Mouse (Mus musculus) neural tube, embryonic 15.5 days (tissue): ENCODE data around the gene Gid4. TPM values are rescaled to one million over a fixed set of nuclear protein-coding genes. Genes with fewer than 3 reads are reported as not detected.

Experiments used
- ATAC-seq: fragments of 200-750 bp; cut with Nextera tagmentation; 2 replicates; pipeline ENCODE4 v1.8.0; 2017; ENCODE audit warnings: mild to moderate bottlenecking, moderate TSS enrichment, moderate library complexity; ENCODE audit not compliant: low FRiP score
- H3K27ac ChIP-seq: fragments of 300-500 bp; sonication (generic); replicated peaks from 2 replicates; pipeline ENCODE4 v1.5.1; 2015; ENCODE audit warnings: mild to moderate bottlenecking, inconsistent platforms
- H3K27me3 ChIP-seq: fragments of 300-500 bp; sonication (generic); replicated peaks from 2 replicates; pipeline ENCODE4 v1.6.1; 2015; ENCODE audit warnings: inconsistent platforms
- H3K36me3 ChIP-seq: fragments of 300-500 bp; sonication (generic); 2 replicates; pipeline ENCODE4 v1.6.1; 2015; ENCODE audit warnings: inconsistent platforms
- H3K4me1 ChIP-seq: fragments of 300-500 bp; sonication (generic); 2 replicates; pipeline ENCODE4 v1.6.1; 2015; ENCODE audit warnings: inconsistent platforms
- H3K4me2 ChIP-seq: fragments of 300-500 bp; sonication (generic); 2 replicates; pipeline ENCODE4 v1.6.1; 2015; ENCODE audit warnings: inconsistent platforms, mild to moderate bottlenecking, moderate library complexity
- H3K4me3 ChIP-seq: fragments of 300-500 bp; sonication (generic); replicated peaks from 2 replicates; pipeline ENCODE4 v1.5.1; 2015; ENCODE audit warnings: mild to moderate bottlenecking, inconsistent platforms
- H3K9ac ChIP-seq: fragments of 300-500 bp; sonication (generic); replicated peaks from 2 replicates; pipeline ENCODE4 v1.6.1; 2015; ENCODE audit warnings: mild to moderate bottlenecking, inconsistent platforms
- H3K9me3 ChIP-seq: fragments of 300-500 bp; sonication (generic); replicated peaks from 2 replicates; pipeline ENCODE4 v1.6.1; 2016; ENCODE audit warnings: inconsistent platforms
- WGBS: fragments of 180-500 bp; shearing (Covaris S2); methylation state at CpG from one replicate; pipeline ENCODE4 v1.1.7; 2015; ENCODE audit warnings: mixed read lengths; 5-methylcytosine and 5-hydroxymethylcytosine counted together
- polyA plus RNA-seq: library from polyadenylated mRNA; unstranded; fragments of >200 nt; fragmentation: Nextera tagmentation; extraction: Ambion mirVana; gene quantifications from 2 replicates; pipeline ENCODE4 v1.2.1, GENCODE M21; 2015

The Gid4 gene
- polyA plus RNA-seq, 1 experiment from 2014 or later: 22.5 TPM

DNA sequence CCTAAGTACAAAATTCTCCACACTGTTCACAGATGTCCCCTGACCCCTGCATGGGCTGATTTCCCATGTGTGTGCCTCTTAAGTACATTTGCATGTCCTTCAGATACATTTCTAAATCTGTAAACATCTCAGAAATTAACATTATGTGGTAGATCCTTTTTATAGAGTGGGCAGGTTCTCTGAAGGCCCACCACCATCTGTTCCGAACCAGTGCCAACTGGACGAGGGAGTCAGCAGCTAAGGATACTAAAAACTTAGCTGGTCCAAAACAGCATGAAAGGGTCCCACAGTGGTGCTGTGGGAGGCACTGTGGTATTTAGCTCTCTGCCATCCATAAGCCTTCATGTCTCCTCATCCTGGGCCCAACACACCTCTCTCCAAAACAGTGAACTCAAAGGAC lies 19.8 kb upstream of the Gid4 start:
- Histone ChIP-seq H3K4me1 (no peaks in the 10 kb centered on the region), H3K4me2 (no peak overlapping the region), H3K9ac (no peak overlapping the region), H3K9me3 (no peaks in the 10 kb centered on the region), H3K27ac (no peak overlapping the region), H3K36me3 (peaks cover 22% of the 10 kb centered on the region), H3K4me3 (no peak overlapping the region), H3K27me3 (no peaks in the 10 kb centered on the region)
- WGBS: 90% methylated on average over 2 of the region's 2 CpGs
- no peak for ATAC-seq

DNA sequence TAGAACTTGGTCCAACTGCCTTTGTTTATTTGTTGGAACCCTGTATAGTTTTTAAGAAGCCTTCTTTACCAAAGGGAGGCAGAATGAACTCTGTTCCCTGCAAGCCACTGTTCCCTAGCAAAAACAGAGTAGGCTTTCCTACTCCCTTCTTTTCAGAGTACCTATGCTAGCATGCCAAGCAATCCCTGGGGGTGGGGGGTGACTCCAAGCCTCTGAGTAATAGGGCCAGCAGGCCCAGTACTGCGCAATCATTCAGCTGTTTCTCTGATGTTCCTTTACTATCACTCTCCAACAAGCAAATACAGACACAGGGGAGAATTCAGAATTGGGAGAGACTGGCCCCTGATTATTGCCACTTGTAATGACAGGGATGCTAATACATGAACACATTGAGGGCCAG lies 10.3 kb upstream of the Gid4 start:
- Histone ChIP-seq H3K27me3 (no peaks in the 10 kb centered on the region), H3K9me3 (no peaks in the 10 kb centered on the region), H3K9ac (no peak overlapping the region), H3K27ac (no peak overlapping the region), H3K4me1 (no peaks in the 10 kb centered on the region), H3K36me3 (peaks cover 64% of the 10 kb centered on the region), H3K4me2 (no peak overlapping the region), H3K4me3 (no peak overlapping the region)
- 100% methylated on average over 1 of the region's 1 CpGs for WGBS
- ATAC-seq: no peak

DNA sequence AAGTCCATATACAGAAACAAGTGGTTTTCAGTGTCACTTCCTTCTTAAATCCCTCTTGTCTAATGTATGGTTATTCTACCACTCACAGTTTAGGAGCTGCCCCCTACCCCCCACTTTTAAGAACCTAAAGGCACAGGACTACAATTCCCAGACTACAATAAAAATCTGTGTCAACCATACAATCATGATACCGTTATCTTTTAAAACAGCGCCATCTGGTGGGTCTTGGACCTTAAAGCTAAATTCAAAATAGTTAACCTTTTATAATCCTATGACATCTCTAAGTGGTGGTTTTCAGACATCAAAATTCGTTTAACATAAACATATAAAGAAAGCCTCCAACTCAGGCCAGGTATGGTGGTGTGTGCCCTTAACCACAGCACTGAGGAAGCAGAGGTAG lies 4.8 kb upstream of the Gid4 start:
- peaks cover 18% of the 10 kb centered on the region for H3K36me3 ChIP-seq
- 8% methylated on average over 3 of the region's 3 CpGs for WGBS
- H3K9me3 ChIP-seq: no peaks in the 10 kb centered on the region
- no peak for ATAC-seq
- no peak overlapping the region for H3K4me2 ChIP-seq
- H3K4me3 ChIP-seq: no peak overlapping the region
- H3K27me3 ChIP-seq: no peaks in the 10 kb centered on the region
- no peak overlapping the region for H3K27ac ChIP-seq
- H3K4me1 ChIP-seq: peaks cover 27% of the 10 kb centered on the region
- H3K9ac ChIP-seq: no peak overlapping the region

DNA sequence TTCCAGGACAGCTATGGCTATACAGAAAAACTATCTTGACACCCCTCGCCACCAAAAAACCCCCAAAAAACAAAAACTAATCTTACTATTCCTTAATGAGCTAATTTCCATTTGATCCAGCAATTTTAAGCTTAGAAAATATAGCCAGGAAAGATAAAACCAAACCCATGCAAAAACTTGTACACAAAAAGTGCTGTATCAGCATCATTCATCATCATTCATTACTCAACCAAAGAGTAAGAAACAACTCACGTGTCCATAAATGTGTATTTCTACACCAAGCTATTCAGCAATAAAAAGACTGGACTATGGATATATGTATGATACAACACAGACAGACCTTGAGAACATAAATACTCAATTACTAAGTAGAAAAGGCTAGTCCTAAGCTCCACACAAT lies 4.0 kb upstream of the Gid4 start:
- no peak overlapping the region for H3K9ac ChIP-seq
- WGBS: 86% methylated on average over 2 of the region's 2 CpGs
- no peaks in the 10 kb centered on the region for H3K9me3 ChIP-seq
- no peak overlapping the region for H3K27ac ChIP-seq
- H3K27me3 ChIP-seq: no peaks in the 10 kb centered on the region
- peaks cover 10% of the 10 kb centered on the region for H3K36me3 ChIP-seq
- H3K4me2 ChIP-seq: no peak overlapping the region
- no peak overlapping the region for H3K4me3 ChIP-seq
- H3K4me1 ChIP-seq: peaks cover 27% of the 10 kb centered on the region
- ATAC-seq: no peak

DNA sequence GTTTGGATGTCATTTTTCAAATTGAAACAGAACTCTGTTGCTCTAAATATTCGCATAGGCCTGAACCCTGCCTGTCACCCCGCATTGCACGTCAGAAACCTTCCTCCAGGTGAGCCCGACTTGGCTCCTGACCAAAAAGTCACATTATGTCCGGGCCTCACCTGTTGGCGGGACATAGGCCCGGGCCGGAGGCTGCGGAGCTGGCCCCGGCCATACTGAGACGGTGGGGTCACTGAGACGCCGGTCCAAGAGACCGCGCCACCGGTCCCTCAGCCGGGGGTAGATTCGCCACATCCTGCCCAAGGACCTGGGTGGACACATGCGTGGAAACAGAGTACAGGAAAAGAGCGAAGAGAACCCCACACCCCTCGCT lies 369 bp upstream of the Gid4 start:
- under 1% methylated on average over 21 of the region's 21 CpGs for WGBS
- ATAC-seq: peak; percentile 61; the same call in 1 of the 2 replicates

DNA sequence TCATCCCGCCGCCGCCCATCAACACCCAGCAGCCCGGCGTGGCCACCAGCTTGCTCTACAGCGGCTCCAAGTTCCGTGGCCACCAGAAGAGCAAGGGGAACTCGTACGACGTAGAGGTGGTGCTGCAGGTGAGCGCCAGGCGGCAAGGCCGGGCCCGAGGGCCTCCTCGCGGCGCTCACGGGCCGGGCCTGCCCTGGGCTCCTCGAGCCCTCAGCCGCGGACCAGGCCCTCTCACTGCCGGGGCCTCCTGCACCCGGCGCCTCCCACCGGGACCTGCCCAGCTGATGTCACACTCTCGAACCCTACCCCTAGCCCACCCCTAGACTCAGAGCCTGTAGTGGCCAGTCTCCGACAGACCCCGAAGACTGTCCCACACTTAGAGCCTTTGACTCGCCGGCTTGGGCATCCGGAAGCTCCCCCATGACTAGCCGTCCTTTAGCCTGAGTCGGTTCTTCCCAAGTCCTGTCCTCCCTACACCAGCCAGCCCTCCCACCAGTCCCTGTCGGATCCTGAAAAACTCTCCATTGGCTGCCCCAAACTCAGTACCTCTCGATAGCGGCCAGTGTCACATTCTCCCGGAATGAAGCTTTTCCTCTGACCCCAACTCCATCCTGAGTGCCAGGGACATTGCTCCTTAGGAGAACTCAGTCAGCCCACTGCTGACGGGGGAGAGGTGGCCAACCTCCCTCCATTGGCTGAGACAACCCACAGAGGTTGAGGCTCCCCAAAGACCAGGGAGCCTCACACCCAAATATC lies 950 bp downstream of the Gid4 start, which contains the start of gene Atpaf2:
Gene Atpaf2 (minus strand): TSS at position 741 of the 756 bp plus-strand sequence.
- Histone ChIP-seq H3K9ac (peak within 1 kb of the TSS; percentile 79), H3K36me3 (no peaks in the 10 kb centered on the region), H3K4me1 (peaks cover 43% of the 10 kb centered on the region), H3K4me2 (peak within 1 kb of the TSS; percentile 83), H3K27ac (peak within 1 kb of the TSS; percentile 84), H3K9me3 (no peaks in the 10 kb centered on the region), H3K4me3 (peak within 1 kb of the TSS; percentile 72), H3K27me3 (no peaks in the 10 kb centered on the region)
- 0% methylated on average over 36 of the region's 39 CpGs for WGBS
- ATAC-seq: peak; percentile 54; the same call in 1 of the 2 replicates

More for the DNA sequence above, 369 bp upstream of the Gid4 start:
- H3K4me1 ChIP-seq: peaks cover 44% of the 10 kb centered on the region
- peak overlapping the region; percentile 77 for H3K27ac ChIP-seq
- H3K4me3 ChIP-seq: peak overlapping the region; percentile 72
- H3K36me3 ChIP-seq: no peaks in the 10 kb centered on the region
- H3K9me3 ChIP-seq: no peaks in the 10 kb centered on the region
- peak overlapping the region; percentile 71 for H3K4me2 ChIP-seq
- no peaks in the 10 kb centered on the region for H3K27me3 ChIP-seq
- peak overlapping the region; percentile 69 for H3K9ac ChIP-seq

DNA sequence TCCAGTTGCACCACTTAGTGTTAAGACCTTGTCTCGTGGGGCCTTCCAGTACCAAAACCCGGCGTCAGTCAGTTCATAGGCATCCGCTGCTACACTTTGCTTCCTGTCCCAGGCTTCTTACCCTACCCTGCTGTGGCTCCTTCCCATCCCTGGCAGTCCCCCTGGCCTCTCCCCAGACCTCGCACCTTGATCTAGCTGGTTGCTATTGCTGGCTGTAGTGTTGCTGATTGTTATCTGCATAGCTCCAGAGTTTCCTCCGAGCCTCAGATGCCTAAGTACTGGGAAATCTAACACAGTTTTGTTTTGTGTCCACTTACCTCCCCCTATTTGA lies 1.5 kb downstream of the Gid4 start:
- WGBS: 23% methylated on average over 6 of the region's 6 CpGs
- Histone ChIP-seq H3K4me2 (peak overlapping the region; percentile 83), H3K36me3 (no peaks in the 10 kb centered on the region), H3K4me1 (peaks cover 43% of the 10 kb centered on the region), H3K4me3 (peak overlapping the region; percentile 72), H3K27me3 (no peaks in the 10 kb centered on the region), H3K27ac (no peak overlapping the region), H3K9me3 (no peaks in the 10 kb centered on the region), H3K9ac (peak overlapping the region; percentile 79)
- ATAC-seq: no peak

DNA sequence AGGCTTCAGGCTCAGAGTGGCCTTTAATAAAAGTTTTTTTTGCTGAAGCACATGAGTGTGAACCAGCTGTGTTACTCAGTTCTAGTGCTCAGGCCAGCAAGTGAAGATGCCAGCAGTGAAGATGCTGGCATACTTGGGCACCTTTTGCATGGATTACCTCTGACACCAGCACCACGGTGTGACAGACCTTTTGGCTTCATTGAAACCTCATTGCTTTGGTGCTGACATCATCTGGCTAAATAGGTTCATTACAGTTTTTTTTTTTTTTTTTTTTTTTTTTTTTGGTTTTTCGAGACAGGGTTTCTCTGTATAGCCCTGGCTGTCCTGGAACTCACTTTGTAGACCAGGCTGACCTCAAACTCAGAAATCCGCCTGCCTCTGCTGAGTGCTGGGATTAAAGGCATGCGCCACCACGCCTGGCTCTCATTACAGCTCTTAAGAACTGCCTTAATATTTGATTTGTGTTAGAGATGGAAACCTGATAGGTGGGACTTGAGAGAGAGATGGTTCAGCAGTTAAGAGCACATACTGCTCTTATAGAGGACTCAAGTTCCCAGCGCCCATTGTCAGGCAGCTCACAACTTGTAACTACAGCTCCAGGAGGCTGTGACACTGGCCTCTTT lies 5.2 kb downstream of the Gid4 start:
- peaks cover 18% of the 10 kb centered on the region for H3K4me1 ChIP-seq
- WGBS: 63% methylated on average over 6 of the region's 6 CpGs
- H3K4me3 ChIP-seq: no peak overlapping the region
- no peak overlapping the region for H3K27ac ChIP-seq
- no peaks in the 10 kb centered on the region for H3K9me3 ChIP-seq
- H3K9ac ChIP-seq: no peak overlapping the region
- H3K36me3 ChIP-seq: peaks cover 16% of the 10 kb centered on the region
- ATAC-seq: no peak
- no peaks in the 10 kb centered on the region for H3K27me3 ChIP-seq
- H3K4me2 ChIP-seq: no peak overlapping the region

DNA sequence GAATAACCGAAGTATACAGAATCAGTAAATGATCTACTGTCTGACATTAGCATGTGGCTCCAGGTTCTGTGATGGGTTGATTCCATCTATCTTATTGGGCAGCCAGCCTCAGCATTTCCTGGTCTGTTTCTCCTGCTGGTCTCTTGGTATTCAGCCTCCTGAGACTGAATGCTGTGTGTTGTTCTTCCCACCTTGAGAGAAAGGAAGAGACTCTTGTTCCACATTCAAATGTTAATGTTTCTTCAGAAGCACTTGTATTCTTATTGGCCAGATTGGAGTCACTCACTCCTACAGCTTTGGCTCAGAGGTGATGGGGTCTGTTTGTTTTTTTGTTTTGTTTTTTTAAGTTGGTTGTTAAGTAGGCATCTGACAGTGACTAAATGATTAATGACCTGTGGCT lies 6.1 kb downstream of the Gid4 start:
- Histone ChIP-seq H3K4me3 (no peak overlapping the region), H3K9me3 (no peaks in the 10 kb centered on the region), H3K4me2 (no peak overlapping the region), H3K36me3 (peaks cover 25% of the 10 kb centered on the region), H3K9ac (no peak overlapping the region), H3K27me3 (no peaks in the 10 kb centered on the region), H3K27ac (no peak overlapping the region), H3K4me1 (peaks cover 17% of the 10 kb centered on the region)
- 47% methylated on average over 1 of the region's 1 CpGs for WGBS
- no peak for ATAC-seq

DNA sequence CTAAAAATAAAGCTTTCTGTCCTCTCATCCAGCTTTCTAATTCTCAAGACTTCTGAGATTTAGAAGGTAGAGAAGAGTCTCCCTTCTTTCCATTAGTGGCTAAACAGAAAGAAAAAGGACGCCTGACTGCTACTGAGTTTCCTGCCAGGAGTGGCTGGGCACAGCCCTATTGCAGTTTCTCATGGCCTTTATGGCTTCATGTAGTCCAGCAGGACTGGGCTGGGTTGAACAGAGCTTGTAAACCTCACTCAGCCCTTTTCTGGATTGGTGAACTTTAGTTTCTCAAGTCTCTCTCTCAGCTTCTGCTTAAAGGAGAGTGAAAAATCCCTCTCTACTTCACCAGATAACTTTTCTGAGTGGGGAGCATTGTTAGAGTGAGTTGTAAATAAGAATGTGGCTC lies 9.5 kb downstream of the Gid4 start:
- Histone ChIP-seq H3K4me3 (no peak overlapping the region), H3K27me3 (no peaks in the 10 kb centered on the region), H3K36me3 (peaks cover 41% of the 10 kb centered on the region), H3K9me3 (no peaks in the 10 kb centered on the region), H3K9ac (no peak overlapping the region), H3K4me1 (no peaks in the 10 kb centered on the region), H3K27ac (no peak overlapping the region), H3K4me2 (no peak overlapping the region)
- WGBS: 92% methylated on average over 1 of the region's 1 CpGs
- no peak for ATAC-seq

DNA sequence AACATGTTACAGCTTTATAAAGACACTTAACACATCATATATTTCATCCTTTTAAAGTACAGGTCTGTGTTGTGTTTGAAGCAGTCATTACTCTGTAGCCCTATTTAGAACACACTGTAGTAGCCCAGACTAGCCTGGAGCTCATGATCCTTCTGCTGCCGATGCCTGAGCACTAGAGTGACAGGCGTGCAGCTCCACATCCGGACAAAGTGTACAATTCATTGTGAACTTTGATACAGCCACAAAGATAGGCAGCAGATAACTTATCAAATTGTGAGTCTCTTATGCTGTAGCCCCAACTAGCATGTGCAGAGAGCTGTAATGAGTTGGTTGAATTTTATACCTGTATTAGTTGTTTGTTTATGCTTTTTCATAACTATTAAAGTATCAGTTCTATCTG lies 10.7 kb downstream of the Gid4 start:
- Histone ChIP-seq H3K36me3 (peaks cover 52% of the 10 kb centered on the region), H3K27me3 (no peaks in the 10 kb centered on the region), H3K4me1 (no peaks in the 10 kb centered on the region), H3K4me3 (no peak overlapping the region), H3K27ac (no peak overlapping the region), H3K9me3 (no peaks in the 10 kb centered on the region), H3K4me2 (no peak overlapping the region), H3K9ac (no peak overlapping the region)
- 96% methylated on average over 3 of the region's 3 CpGs for WGBS
- ATAC-seq: no peak

DNA sequence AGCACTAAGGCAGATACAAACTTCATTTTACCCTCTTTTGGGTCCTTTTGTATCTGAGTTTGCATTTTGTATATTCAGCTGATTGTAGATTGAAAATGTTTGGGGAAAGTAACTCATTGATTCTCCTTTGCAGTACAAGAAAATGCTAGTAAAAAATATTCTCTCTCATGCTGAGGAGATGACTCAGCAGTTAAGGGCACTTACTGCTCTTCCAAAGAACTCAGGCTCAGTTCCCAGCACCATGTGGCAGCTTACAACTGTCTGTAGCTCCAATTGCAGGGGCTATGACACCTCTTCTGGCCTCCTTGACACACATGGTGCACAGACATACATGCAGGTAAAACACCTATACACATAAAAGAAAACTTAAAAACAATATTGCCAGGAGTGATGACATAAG lies 16.6 kb downstream of the Gid4 start:
- peaks cover 68% of the 10 kb centered on the region for H3K36me3 ChIP-seq
- no peak for ATAC-seq
- no peak overlapping the region for H3K27ac ChIP-seq
- no peak overlapping the region for H3K4me2 ChIP-seq
- no peak overlapping the region for H3K9ac ChIP-seq
- no peaks in the 10 kb centered on the region for H3K27me3 ChIP-seq
- H3K4me3 ChIP-seq: no peak overlapping the region
- H3K4me1 ChIP-seq: no peaks in the 10 kb centered on the region
- no peaks in the 10 kb centered on the region for H3K9me3 ChIP-seq
